Mouse (Mus musculus): ENCODE measurements around the gene Gast.
A peak's percentile ranks its signal among the peaks of the same experiment; 100 is the strongest.
"Not testable (repeated sequence)": the region's sequence is repeated elsewhere in the genome, so short reads cannot be mapped to it uniquely, and the experiment has no call there.

Gast gene

DNA sequence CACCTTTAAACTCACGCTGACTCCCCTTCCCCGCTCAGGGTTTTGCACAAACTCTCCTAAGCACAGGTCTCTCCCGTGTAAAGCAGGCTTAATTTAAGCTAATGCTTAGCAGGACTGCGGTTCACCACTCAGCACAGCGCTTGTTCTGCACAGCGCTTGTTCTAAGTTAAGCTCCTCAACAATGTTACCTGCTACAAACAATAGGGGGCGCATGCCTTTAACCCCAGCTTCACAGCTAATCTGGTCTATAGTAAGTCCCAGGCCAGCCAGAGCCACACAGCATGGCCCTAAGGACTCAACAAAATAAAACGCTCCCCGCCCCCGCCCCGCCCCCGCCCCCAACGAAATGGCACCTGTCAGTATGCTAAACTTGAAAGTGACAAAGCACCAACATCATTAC, 26.9 kb downstream of the Gast start:
- DNase-seq (ENCODE audit: low read depth, low spot score): not testable (repeated sequence)

DNA sequence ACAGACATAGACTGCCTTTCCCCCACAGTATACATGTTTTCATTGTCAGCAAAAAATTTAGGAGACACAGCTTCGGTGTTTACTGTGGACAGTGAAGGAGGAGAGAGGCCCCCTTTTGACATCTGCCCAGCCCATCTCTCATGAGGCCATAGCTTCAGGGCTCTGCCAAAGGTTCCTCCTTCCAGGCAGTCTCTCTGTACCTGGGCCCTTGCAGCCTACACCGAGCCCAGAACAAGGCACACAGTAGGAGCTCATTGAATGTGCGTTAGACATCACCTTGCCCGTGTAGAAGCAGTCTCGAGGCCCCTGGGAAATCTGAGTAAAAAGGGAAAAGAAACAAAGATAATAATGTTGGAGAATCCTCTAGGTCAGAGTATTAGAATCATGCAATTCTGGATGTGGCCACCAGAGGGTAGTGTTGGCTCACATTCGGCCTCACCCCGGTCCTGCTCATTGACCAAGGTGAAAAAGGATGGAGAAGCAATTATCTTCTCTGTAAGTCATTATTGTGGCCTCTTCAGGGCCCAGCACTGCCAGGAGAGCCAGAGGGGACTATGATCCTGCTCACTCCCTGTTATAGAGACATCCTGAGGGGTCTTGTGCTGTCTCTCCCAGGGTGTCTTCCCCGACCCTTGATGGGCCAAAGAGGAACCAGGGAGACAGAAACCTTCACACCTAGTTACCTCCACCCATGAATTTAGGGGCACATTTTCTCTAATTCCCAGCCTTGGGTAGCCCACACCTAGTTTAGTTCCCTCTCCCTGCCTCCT, 28.2 kb downstream of the Gast start:
- DNase-seq (ENCODE audit: low read depth, low spot score): peak; percentile 71

DNA sequence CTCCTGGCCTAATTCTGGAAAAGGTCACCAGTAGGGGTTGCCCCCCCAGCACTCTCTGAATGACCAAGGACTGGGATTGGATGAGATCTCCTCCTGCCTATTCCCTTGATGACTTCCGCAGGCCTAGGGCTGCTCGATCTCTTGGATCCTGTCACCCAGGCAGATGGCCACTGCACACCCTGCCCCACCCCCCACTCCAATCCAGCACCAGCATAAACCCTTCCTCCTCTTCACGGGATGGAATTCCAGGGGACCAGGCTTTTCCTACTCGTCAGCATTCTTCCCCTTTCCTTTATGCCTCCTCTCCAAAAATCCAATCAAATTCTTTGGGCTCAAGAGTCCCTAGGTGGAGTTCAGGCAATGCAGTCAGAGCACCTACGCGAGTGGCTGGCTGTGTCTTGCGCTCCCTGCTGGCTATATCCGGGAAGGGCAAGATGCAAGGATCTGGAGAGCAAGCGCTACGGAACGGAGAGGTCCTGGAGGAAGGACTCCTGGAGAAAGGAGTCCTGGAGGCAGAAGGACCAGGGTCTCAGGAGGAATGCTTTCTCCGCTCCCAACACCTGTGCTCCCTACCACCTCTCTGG, 28.9 kb downstream of the Gast start:
- DNase-seq (ENCODE audit: low read depth, low spot score): peak; percentile 62

- no peak for DNase-seq (ENCODE audit: low read depth, low spot score)
Observed at GRCm38 (mm10) chr11:100369145-100369544, 34.9 kb downstream of the Gast start.

- no peak for DNase-seq (ENCODE audit: low read depth, low spot score)
Observed at GRCm38 (mm10) chr11:100369822-100370221, 35.6 kb downstream of the Gast start.

- no peak for DNase-seq (ENCODE audit: low read depth, low spot score)
Observed at GRCm38 (mm10) chr11:100371981-100372558, 37.9 kb downstream of the Gast start.

DNA sequence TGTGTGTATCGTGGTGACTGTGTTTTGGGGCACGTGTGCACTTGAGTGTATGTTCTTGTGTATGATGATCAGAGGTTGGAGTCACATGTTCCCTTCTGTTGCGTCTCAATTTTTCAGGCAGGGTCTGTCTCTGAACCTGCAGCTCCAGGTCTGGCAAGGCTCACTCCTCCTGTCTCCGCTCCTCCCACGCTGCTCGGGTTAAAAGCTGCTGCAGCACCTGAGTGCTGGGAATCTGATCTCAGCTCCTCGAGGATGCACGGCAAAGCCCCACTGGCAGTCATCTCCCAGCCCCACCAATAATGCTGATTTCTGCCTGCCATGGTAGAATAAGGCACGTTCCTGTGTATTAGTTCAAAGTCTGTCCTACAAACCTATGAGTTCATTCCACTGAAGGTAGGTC, 40.9 kb downstream of the Gast start:
- no peak for DNase-seq (ENCODE audit: low read depth, low spot score)

DNA sequence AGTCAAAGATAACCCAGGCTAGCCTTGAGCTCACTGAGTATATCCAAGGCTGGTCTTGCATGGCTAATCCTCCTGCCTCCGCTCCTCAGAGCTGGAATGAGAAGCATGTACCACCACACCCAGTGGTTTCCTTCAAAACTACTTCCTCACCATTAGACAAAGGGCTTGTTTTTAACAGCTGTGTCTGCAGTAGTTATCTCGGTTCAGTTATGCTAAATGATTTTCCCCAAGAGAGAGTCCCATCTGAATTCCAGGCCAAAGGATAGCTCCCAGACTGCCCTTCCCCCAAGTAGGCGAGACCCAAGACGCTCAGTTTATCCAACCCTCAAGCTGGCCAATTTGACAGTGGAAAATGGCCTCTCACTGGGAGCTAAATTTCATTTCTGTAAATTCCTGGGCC, 41.8 kb downstream of the Gast start:
- no peak for DNase-seq (ENCODE audit: low read depth, low spot score)

DNA sequence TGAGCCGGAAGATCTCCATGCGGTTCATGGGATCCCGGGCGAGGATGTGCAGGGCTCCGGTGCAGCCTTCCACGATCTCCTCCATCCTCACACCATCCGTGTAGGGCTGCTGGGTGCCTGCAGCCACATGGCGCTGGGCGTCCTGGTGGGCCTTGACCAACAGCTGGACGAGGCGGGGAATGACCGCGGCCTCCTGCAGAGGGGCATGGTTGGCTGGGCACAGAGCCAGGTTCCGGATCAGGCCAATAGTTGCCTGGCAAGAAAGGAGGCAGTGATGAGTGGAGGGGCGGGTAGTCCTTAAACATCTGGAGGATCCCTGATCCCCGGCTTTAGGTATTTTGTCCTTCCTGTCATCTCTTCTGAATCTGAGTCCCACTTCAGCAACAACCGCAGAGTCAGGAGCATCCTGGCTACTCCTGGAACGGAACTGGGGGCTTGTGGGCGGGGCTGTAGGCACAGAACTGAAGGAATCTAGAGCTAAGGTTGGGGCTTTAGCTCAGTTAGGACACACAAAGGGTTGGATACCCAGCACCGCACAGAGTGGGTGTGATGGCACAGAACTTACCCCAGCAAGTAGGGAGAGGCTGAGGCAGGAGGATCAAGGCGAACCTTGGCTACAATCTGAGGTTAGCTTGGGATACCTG, 42.7 kb downstream of the Gast start:
- DNase-seq (ENCODE audit: low read depth, low spot score): no peak

DNA sequence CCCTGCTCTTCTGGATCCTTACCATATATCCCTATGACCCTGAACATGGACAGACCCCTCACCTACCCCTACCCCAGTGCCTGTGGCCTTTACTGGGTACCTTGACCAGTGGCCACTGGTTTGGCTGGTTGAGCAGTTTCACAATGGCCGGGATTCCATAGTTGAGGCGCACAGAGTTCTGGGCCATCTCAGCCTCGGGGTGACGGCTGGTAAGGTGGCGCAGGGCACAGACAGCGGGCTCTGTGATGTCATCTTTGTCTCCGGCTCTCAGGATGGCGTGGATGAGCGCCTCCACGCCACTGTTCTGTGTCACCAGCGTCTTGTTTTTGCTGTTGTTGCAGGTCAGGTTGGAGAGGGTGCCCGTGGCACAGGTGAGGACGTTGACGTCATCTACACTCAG, 43.8 kb downstream of the Gast start:
- no peak for DNase-seq (ENCODE audit: low read depth, low spot score)

GRCm38 (mm10) chr11:100378446-100378845, 44.2 kb downstream of the Gast start:
- no peak for DNase-seq (ENCODE audit: low read depth, low spot score)

- DNase-seq (ENCODE audit: low read depth, low spot score): no peak
Observed at GRCm38 (mm10) chr11:100379311-100379710, 45.1 kb downstream of the Gast start.

DNA sequence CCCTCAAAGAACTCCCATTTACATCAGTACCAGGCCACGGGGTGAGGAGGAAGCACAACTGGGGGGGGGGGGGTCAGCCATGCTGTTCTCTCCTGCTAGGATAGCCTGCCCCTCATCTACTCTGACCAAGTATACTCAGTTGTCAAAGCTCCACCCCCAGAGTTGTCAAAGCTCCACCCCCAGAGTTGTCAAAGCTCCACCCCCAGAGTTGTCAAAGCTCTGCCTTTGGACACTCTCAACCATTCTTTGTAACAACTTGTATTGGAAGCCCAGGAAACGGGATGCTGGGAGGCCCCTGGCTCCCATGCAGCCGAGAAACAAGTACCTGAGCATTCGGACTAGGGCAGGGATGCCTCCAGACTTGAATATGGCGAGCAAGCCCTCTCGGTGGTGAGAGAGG, 48.5 kb downstream of the Gast start:
- DNase-seq (ENCODE audit: low read depth, low spot score): no peak

DNA sequence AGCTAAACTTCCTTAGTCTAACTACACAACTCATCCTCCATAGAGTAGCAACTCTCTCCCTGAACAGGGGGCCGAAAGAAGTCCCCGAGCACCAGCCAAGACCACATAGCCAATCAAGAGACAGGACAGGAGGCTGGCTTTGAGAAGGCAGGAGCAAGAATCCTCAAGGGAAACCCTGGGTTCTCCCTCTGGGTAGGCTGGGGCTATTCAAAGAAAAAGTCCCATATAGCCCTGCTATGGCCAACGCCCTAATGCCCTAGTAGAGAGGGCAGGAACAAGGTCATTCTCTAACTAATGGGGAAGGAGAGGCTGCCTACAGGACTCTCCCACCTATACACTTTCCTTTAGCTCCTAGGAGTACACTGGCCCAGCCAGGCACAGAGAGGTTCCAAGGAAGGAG, 50.8 kb downstream of the Gast start:
- no peak for DNase-seq (ENCODE audit: low read depth, low spot score)

DNA sequence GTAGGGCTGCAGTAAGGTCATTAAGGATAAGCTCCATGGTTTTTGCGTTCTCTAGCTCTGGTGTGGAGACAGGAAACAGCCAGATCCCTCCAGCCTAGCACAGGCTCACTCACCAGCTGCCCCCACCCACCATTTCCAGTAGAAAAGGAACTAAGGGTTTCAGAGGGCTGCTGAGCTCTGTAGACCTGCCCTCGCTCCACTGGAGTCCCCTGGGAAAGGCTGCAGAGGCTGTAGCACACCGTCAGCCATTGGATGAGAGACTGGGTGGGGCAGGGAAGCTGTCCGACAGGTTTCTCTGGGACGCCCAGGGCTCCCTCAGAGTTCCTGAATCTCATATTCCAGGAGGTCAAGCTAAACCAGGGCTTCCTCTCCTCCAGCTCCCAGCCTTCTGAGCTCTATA, 52.4 kb downstream of the Gast start:
- DNase-seq (ENCODE audit: low read depth, low spot score): no peak
